Mouse (Mus musculus) E14TG2a.4 (cell line): Measurements from ENCODE around the gene Il34.

Experiments
- CTCF ChIP-seq: conservative IDR thresholded peaks from 2 replicates; pipeline ENCODE4 v1.5.1; 2014; ENCODE audit warnings: low read length
- NANOG ChIP-seq: IDR thresholded peaks from 2 replicates; pipeline ENCODE4 v1.6.1; 2014; ENCODE audit warnings: borderline replicate concordance, low read length, mixed read lengths
- POU5F1 ChIP-seq: IDR thresholded peaks from 2 replicates; pipeline ENCODE4 v1.6.1; 2014; ENCODE audit warnings: low read length, borderline replicate concordance

- TF ChIP-seq CTCF (peak; percentile 82), POU5F1 (no peak), NANOG (no peak)
Observed at GRCm38 (mm10) chr8:110776335-110776734, 29.4 kb downstream of the Il34 start.
